Mouse (Mus musculus) intestine, embryonic 16.5 days (tissue): Measurements from ENCODE around the gene Tada1. TPM values are rescaled to one million over a fixed set of nuclear protein-coding genes. Genes with fewer than 3 reads are reported as not detected.

ENCODE experiments used
- ATAC-seq: fragments of 200-750 bp; cut with Nextera tagmentation; 2 replicates; pipeline ENCODE4 v1.8.0; 2017; ENCODE audit warnings: moderate TSS enrichment, moderate library complexity
- H3K27ac ChIP-seq: fragments of 300-500 bp; sonication (generic); 2 replicates; pipeline ENCODE4 v1.5.1; 2014; ENCODE audit warnings: mild to moderate bottlenecking, low read length
- H3K27me3 ChIP-seq: fragments of 300-500 bp; sonication (generic); replicated peaks from 2 replicates; pipeline ENCODE4 v1.6.1; 2014; ENCODE audit warnings: low read length, control low read depth, mixed read lengths; ENCODE audit not compliant: control insufficient read depth, insufficient read depth
- H3K36me3 ChIP-seq: fragments of 300-500 bp; sonication (generic); 2 replicates; pipeline ENCODE4 v1.6.1; 2014; ENCODE audit warnings: low read length, control low read depth; ENCODE audit not compliant: control insufficient read depth, insufficient read depth
- H3K4me1 ChIP-seq: fragments of 300-500 bp; sonication (generic); 2 replicates; pipeline ENCODE4 v1.6.1; 2014; ENCODE audit warnings: low read length, control low read depth, mixed read lengths; ENCODE audit not compliant: control insufficient read depth, insufficient read depth
- H3K4me2 ChIP-seq: fragments of 300-500 bp; sonication (generic); 2 replicates; pipeline ENCODE4 v1.6.1; 2014; ENCODE audit warnings: low read depth, low read length, control low read depth
- H3K4me3 ChIP-seq: fragments of 300-500 bp; sonication (generic); 2 replicates; pipeline ENCODE4 v1.5.1; 2014; ENCODE audit warnings: mild to moderate bottlenecking, low read length
- H3K9ac ChIP-seq: fragments of 300-500 bp; sonication (generic); 2 replicates; pipeline ENCODE4 v1.6.1; 2014; ENCODE audit warnings: low read depth, low read length
- H3K9me3 ChIP-seq: fragments of 300-500 bp; sonication (generic); 2 replicates; pipeline ENCODE4 v1.6.1; 2016; ENCODE audit warnings: low read length, control low read depth; ENCODE audit not compliant: control insufficient read depth
- WGBS: fragments of 180-500 bp; shearing (Covaris S2); extraction: QIAGEN DNeasy Blood & Tissue Kit; methylation state at CpG from one replicate; pipeline ENCODE4 v1.1.7; 2014; 5-methylcytosine and 5-hydroxymethylcytosine counted together
- polyA plus RNA-seq: library from polyadenylated mRNA; unstranded; fragments of >200 nt; fragmentation: Nextera tagmentation; extraction: Ambion mirVana; gene quantifications from 2 replicates; pipeline ENCODE4 v1.2.1, GENCODE M21; 2015

Tada1 gene
- polyA plus RNA-seq, 1 experiment from 2014 or later: 41.8 TPM

DNA sequence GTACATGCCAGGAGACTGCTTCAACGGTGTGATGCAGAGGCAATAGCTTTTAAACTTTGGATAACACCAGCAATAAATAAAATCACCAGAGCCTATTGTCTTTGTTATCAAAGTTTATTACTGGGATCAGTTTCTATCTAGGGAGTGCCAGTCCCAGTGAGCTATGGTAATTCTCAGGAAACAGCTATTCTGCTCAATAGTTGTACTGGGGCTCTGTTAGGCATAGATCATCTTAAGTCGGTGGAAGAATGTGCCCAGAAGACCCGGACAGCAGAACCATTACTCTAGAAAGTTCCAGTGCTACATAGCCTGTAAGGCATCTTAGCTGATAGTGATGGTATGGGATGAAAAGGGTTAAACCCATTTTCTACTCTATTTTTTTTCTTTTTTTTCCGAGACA, 15.9 kb downstream of the Tada1 start:
- no peaks in the 10 kb centered on the region for H3K9me3 ChIP-seq
- peaks cover 2% of the 10 kb centered on the region; the same call in 1 of the 2 replicates for H3K4me1 ChIP-seq
- H3K4me3 ChIP-seq: no peak overlapping the region
- no peak overlapping the region for H3K9ac ChIP-seq
- H3K36me3 ChIP-seq: peaks cover 27% of the 10 kb centered on the region
- ATAC-seq: peak; percentile 59
- no peak overlapping the region for H3K27ac ChIP-seq
- H3K4me2 ChIP-seq: no peak overlapping the region
- no peaks in the 10 kb centered on the region for H3K27me3 ChIP-seq
- WGBS: 42% methylated on average over 4 of the region's 4 CpGs

GRCm38 (mm10) chr1:166395661-166396060, 16.8 kb downstream of the Tada1 start:
- WGBS: 82% methylated on average over 5 of the region's 5 CpGs
- Histone ChIP-seq H3K36me3 (peaks cover 20% of the 10 kb centered on the region), H3K4me2 (no peak overlapping the region), H3K9ac (no peak overlapping the region), H3K9me3 (no peaks in the 10 kb centered on the region), H3K4me1 (peaks cover 2% of the 10 kb centered on the region; the same call in 1 of the 2 replicates), H3K27me3 (no peaks in the 10 kb centered on the region), H3K4me3 (no peak overlapping the region), H3K27ac (no peak overlapping the region)
- no peak for ATAC-seq

GRCm38 (mm10) chr1:166396381-166396780, 17.5 kb downstream of the Tada1 start:
- Histone ChIP-seq H3K4me3 (no peak overlapping the region), H3K36me3 (peaks cover 16% of the 10 kb centered on the region), H3K9ac (no peak overlapping the region), H3K4me1 (peaks cover 2% of the 10 kb centered on the region; the same call in 1 of the 2 replicates), H3K27me3 (no peaks in the 10 kb centered on the region), H3K27ac (no peak overlapping the region), H3K9me3 (no peaks in the 10 kb centered on the region), H3K4me2 (no peak overlapping the region)
- WGBS: 92% methylated on average over 6 of the region's 6 CpGs
- ATAC-seq: no peak

DNA sequence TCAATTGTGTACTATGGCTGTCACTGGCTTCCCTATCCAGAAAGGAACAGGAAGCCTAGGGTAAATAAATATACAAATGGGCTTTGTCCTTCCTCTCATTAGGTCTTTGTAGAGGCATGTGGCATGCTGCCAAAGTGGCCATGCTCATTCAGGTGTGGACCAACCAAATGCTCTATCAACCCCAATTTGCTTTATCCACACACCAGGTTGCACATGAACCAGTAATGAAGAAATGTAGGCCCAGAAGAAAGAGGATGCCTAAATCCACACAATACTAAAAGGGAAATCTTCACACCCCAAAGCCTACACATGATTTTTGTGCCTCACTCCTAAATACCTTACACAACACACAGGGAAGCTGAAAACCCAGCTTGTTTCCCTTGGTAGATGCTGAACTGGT, 22.6 kb downstream of the Tada1 start:
- Histone ChIP-seq H3K9ac (no peak overlapping the region), H3K4me2 (no peak overlapping the region), H3K4me3 (no peak overlapping the region), H3K27me3 (no peaks in the 10 kb centered on the region), H3K4me1 (peaks cover 6% of the 10 kb centered on the region; the same call in 1 of the 2 replicates), H3K9me3 (no peaks in the 10 kb centered on the region), H3K36me3 (peaks cover 12% of the 10 kb centered on the region), H3K27ac (no peak overlapping the region)
- ATAC-seq: no peak

DNA sequence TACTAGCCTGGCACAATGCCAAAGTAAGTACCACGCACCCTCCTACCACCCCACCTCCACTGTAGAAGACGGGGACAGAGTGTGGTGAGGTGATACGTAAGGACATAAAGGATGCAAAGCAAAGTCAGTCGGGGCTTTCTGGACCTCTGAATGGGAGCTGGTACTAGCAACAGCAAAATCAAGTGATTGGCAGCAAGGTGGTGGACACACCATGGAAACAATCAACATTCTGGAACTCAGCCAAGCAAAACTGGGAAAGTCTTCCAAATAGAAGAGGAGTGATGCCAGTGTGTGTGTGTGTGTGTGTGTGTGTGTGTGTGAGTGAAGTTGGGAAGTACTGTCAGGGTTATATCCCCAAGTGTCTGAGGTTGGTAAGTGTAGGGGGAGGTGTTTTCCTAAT, 23.1 kb downstream of the Tada1 start:
- Histone ChIP-seq H3K36me3 (peaks cover 12% of the 10 kb centered on the region), H3K4me3 (no peak overlapping the region)
- no peak for ATAC-seq

DNA sequence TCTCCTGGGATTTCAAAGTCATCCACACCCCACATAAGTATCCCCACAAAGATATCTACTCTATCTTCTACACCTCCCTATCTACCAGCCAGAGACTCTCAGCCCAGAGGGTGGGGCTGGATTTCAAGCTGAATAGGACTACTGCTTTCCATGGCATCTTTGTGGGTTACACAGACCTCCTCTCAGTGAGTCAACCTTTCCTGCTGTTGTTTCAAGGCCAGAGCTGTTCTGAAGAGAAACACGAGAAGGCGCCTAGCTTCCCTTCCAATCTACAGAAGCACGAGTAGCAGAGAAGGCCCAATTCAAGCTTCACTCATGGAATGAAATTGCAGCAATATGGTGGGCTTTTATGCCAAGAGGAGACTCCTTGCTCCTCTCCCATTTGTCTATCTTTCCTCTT, 24.9 kb downstream of the Tada1 start:
- Histone ChIP-seq H3K27ac (no peak overlapping the region), H3K4me1 (peaks cover 13% of the 10 kb centered on the region; the same call in 1 of the 2 replicates), H3K9ac (no peak overlapping the region), H3K9me3 (no peaks in the 10 kb centered on the region), H3K4me3 (no peak overlapping the region), H3K4me2 (no peak overlapping the region), H3K27me3 (no peaks in the 10 kb centered on the region), H3K36me3 (peaks cover 9% of the 10 kb centered on the region)
- WGBS: 94% methylated on average over 3 of the region's 3 CpGs
- no peak for ATAC-seq

More for the DNA sequence above, 23.1 kb downstream of the Tada1 start:
- Histone ChIP-seq H3K27ac (no peak overlapping the region), H3K27me3 (no peaks in the 10 kb centered on the region), H3K4me1 (peaks cover 6% of the 10 kb centered on the region; the same call in 1 of the 2 replicates), H3K4me2 (no peak overlapping the region), H3K9ac (no peak overlapping the region), H3K9me3 (no peaks in the 10 kb centered on the region)
- 81% methylated on average over 4 of the region's 4 CpGs for WGBS

GRCm38 (mm10) chr1:166409177-166409700, 30.3 kb downstream of the Tada1 start:
- Histone ChIP-seq H3K9ac (peak overlapping the region; percentile 84), H3K36me3 (no peaks in the 10 kb centered on the region), H3K9me3 (0 out of 2 replicates have a peak, but pooled peaks cover 5% of the 10 kb centered on the region), H3K27ac (0 out of 2 replicates have a peak overlapping the region, but pooled peaks have one; percentile 21), H3K4me1 (peaks cover 13% of the 10 kb centered on the region), H3K4me2 (peak overlapping the region; percentile 90), H3K27me3 (no peaks in the 10 kb centered on the region), H3K4me3 (peak overlapping the region; percentile 71)
- ATAC-seq: peak; percentile 85
- 1% methylated on average over 38 of the region's 45 CpGs for WGBS

- H3K4me2 ChIP-seq: peak within 1 kb of the TSS; percentile 90
- H3K4me3 ChIP-seq: peak within 1 kb of the TSS; percentile 71
- peak; percentile 93 for ATAC-seq
- peaks cover 13% of the 10 kb centered on the region for H3K4me1 ChIP-seq
- 2% methylated on average over 40 of the region's 49 CpGs for WGBS
- 0 out of 2 replicates have a peak, but pooled peaks cover 5% of the 10 kb centered on the region for H3K9me3 ChIP-seq
- H3K36me3 ChIP-seq: no peaks in the 10 kb centered on the region
- peak within 1 kb of the TSS; percentile 84 for H3K9ac ChIP-seq
- H3K27ac ChIP-seq: peak within 1 kb of the TSS; percentile 49
- no peaks in the 10 kb centered on the region for H3K27me3 ChIP-seq
Measured at GRCm38 (mm10) chr1:166409701-166410220, 30.9 kb downstream of the Tada1 start, which contains the start of gene Pogk. Gene Pogk (minus strand): TSS chr1:166409863.

GRCm38 (mm10) chr1:166411541-166411940, 32.6 kb downstream of the Tada1 start:
- 96% methylated on average over 1 of the region's 1 CpGs for WGBS
- Histone ChIP-seq H3K4me3 (no peak overlapping the region), H3K4me2 (no peak overlapping the region), H3K9ac (no peak overlapping the region), H3K27ac (no peak overlapping the region), H3K9me3 (0 out of 2 replicates have a peak, but pooled peaks cover 5% of the 10 kb centered on the region), H3K4me1 (peaks cover 7% of the 10 kb centered on the region; the same call in 1 of the 2 replicates), H3K27me3 (no peaks in the 10 kb centered on the region), H3K36me3 (no peaks in the 10 kb centered on the region)
- no peak for ATAC-seq
